Mouse (Mus musculus): ENCODE data around the gene Dusp18. TPM values are rescaled to one million over a fixed set of nuclear protein-coding genes. Genes with fewer than 3 reads are reported as not detected.

Gene Dusp18
- total and polyA plus RNA-seq, 3 experiments, result 29.1 to 47.8 (median 32.6) TPM

- Histone ChIP-seq H3K79me2 (replicated peaks; ENCODE audit: control insufficient read depth, insufficient read depth, low read length) (no peaks in the 10 kb centered on the region), H3K9ac (ENCODE audit: low read depth, low read length) (peak within 1 kb of the TSS; percentile 53), H3K36me3 (ENCODE audit: control insufficient read depth, insufficient read depth, low read length) (no peaks in the 10 kb centered on the region; the same call in 1 of the 2 replicates), H3K4me1 (ENCODE audit: control insufficient read depth, insufficient read depth, low read length) (peaks cover 4% of the 10 kb centered on the region), H3K27ac (peak within 1 kb of the TSS; percentile 75), H3K27me3 (ENCODE audit: control insufficient read depth, insufficient read depth, low read length) (no peaks in the 10 kb centered on the region), H3K4me3 (peak within 1 kb of the TSS; percentile 60)
- DNase-seq, result peak; percentile 92
- intact Hi-C loops (cut with DNase I), result loop anchor here (1.0 kb wide), 1 partner anchor 32 kb away; the partner anchor contains the start of gene Pes1
- no peak for TF ChIP-seq CTCF (IDR thresholded peaks at IDR 0.05)
- TF ChIP-seq POLR2A (IDR thresholded peaks at IDR 0.05; ENCODE audit: insufficient read depth, low read depth, low read length), result peak; percentile 65
- TF ChIP-seq EP300 (IDR thresholded peaks at IDR 0.05; ENCODE audit: insufficient read depth, low read depth, low read length), result peak; percentile 65; the same call in 1 of the 2 replicates
- under 1% methylated on average over 26 of the region's 26 CpGs for WGBS
These were observed 36.6 kb downstream of the Dusp18 start, which contains the start of gene Tcn2 for GRCm38 (mm10) chr11:3931511-3932211. TSS of gene Tcn2 (minus strand) at chr11:3932159.

GRCm38 (mm10) chr11:3933756-3934285 lies 38.8 kb downstream of the Dusp18 start:
- no peaks in the 10 kb centered on the region for H3K79me2 ChIP-seq (replicated peaks; ENCODE audit: control insufficient read depth, insufficient read depth, low read length)
- peaks cover 2% of the 10 kb centered on the region; the same call in 1 of the 2 replicates for H3K27me3 ChIP-seq (ENCODE audit: control insufficient read depth, insufficient read depth, low read length)

DNA sequence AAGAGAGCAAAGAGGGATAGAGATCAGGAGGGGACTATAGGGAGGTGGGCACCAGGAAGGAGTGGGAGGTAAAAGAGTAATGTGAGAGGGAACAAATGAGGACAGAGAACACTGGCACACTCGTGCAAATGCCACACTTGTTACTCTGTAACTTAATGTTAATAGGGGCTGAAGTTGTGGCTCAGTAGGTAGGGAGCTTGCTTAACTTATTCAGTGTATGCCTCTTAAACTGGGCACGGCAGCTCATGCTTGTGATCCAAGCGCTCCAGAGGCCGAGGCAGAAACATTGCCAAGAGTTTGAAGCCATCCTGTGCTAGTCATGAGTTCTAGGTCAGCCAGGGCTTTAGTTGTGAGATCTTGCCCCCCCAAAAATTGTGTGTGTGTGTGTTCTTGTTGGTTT lies 40.1 kb downstream of the Dusp18 start:
- Histone ChIP-seq H3K4me1 (ENCODE audit: control insufficient read depth, insufficient read depth, low read length) (peaks cover 2% of the 10 kb centered on the region), H3K27me3 (ENCODE audit: control insufficient read depth, insufficient read depth, low read length) (peaks cover 2% of the 10 kb centered on the region; the same call in 1 of the 2 replicates)

More at GRCm38 (mm10) chr11:3933756-3934285, 38.8 kb downstream of the Dusp18 start:
- WGBS, result 93% methylated on average over 9 of the region's 9 CpGs
- TF ChIP-seq CTCF (IDR thresholded peaks at IDR 0.05), result no peak
- Histone ChIP-seq H3K4me3 (no peak overlapping the region), H3K36me3 (ENCODE audit: control insufficient read depth, insufficient read depth, low read length) (no peaks in the 10 kb centered on the region), H3K27ac (no peak overlapping the region), H3K4me1 (ENCODE audit: control insufficient read depth, insufficient read depth, low read length) (peaks cover 4% of the 10 kb centered on the region), H3K9ac (ENCODE audit: low read depth, low read length) (no peak overlapping the region)
- no peak for DNase-seq
- intact Hi-C loops (cut with DNase I), result no loop called here

GRCm38 (mm10) chr11:3936318-3936717 lies 41.3 kb downstream of the Dusp18 start:
- Histone ChIP-seq H3K4me3 (no peak overlapping the region), H3K4me1 (ENCODE audit: control insufficient read depth, insufficient read depth, low read length) (peaks cover under 1% of the 10 kb centered on the region), H3K36me3 (ENCODE audit: control insufficient read depth, insufficient read depth, low read length) (no peaks in the 10 kb centered on the region), H3K27ac (no peak overlapping the region), H3K9ac (ENCODE audit: low read depth, low read length) (no peak overlapping the region), H3K79me2 (replicated peaks; ENCODE audit: control insufficient read depth, insufficient read depth, low read length) (no peaks in the 10 kb centered on the region), H3K27me3 (ENCODE audit: control insufficient read depth, insufficient read depth, low read length) (peaks cover 2% of the 10 kb centered on the region; the same call in 1 of the 2 replicates)
- no peak for TF ChIP-seq EP300 (IDR thresholded peaks at IDR 0.05; ENCODE audit: insufficient read depth, low read depth, low read length)
- no peak for TF ChIP-seq POLR2A (IDR thresholded peaks at IDR 0.05; ENCODE audit: insufficient read depth, low read depth, low read length)
- no peak for TF ChIP-seq CTCF (IDR thresholded peaks at IDR 0.05)
- intact Hi-C loops (cut with DNase I), result no loop called here
- no peak for DNase-seq
- WGBS, result 89% methylated on average over 3 of the region's 3 CpGs

More for the DNA sequence above, 40.1 kb downstream of the Dusp18 start:
- H3K9ac ChIP-seq (ENCODE audit: low read depth, low read length), result no peak overlapping the region
- intact Hi-C loops (cut with DNase I), result no loop called here
- no peaks in the 10 kb centered on the region for H3K79me2 ChIP-seq (replicated peaks; ENCODE audit: control insufficient read depth, insufficient read depth, low read length)
- WGBS, result 68% methylated on average over 4 of the region's 4 CpGs
- no peak for DNase-seq
- H3K36me3 ChIP-seq (ENCODE audit: control insufficient read depth, insufficient read depth, low read length), result no peaks in the 10 kb centered on the region
- TF ChIP-seq CTCF (IDR thresholded peaks at IDR 0.05), result no peak
- TF ChIP-seq POLR2A (IDR thresholded peaks at IDR 0.05; ENCODE audit: insufficient read depth, low read depth, low read length), result no peak
- no peak for TF ChIP-seq EP300 (IDR thresholded peaks at IDR 0.05; ENCODE audit: insufficient read depth, low read depth, low read length)
- no peak overlapping the region for H3K27ac ChIP-seq
- no peak overlapping the region for H3K4me3 ChIP-seq

DNA sequence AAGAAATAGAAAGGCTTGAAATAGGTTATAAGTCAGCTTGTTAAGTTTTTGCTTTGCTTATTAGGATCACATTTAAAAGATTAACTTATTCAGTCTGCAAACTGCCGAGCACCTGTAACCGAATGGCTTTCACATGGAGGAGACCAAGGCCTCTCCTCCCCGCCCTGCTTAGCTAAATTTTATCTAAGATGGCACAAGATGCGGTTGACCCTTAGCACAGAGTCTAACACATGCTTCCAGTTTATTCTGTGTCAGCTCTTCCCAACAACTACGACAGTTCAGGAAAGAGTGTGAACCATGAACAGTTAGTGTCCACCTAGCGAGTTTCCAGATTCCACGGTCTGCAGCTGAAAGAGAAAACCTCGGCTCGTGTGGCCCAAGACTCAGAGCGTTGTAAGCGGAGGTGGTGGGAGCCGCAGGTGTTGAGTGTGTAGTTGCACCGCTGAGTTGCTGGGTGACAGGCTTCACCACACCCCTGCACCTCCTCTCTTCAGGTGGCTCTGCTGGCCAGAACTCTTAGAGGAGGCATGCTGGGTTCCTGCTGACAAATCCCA lies 42.4 kb downstream of the Dusp18 start:
- WGBS, result 74% methylated on average over 13 of the region's 13 CpGs
- TF ChIP-seq CTCF (IDR thresholded peaks at IDR 0.05), result no peak
- no peak for TF ChIP-seq POLR2A (IDR thresholded peaks at IDR 0.05; ENCODE audit: insufficient read depth, low read depth, low read length)
- TF ChIP-seq EP300 (IDR thresholded peaks at IDR 0.05; ENCODE audit: insufficient read depth, low read depth, low read length), result no peak

DNA sequence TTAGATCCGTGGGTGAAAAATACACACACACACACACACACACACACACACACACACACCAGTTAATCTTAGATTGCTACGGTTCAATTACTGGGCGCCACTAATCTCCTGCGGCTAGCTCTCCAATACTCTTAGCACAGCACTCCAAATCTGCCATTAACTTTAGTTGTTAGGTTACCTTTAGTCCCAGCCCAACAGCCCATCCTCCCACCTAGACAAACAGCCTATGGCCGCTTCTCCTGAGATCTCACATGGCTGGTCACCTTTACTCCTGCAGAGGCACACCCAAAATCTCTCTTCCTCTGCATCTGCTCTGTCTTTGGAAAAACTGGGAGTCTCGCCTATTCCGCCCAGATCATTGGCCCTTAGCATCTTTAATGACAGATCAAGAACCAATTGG lies 46.3 kb downstream of the Dusp18 start:
- peaks cover 2% of the 10 kb centered on the region; the same call in 1 of the 2 replicates for H3K27me3 ChIP-seq (ENCODE audit: control insufficient read depth, insufficient read depth, low read length)
- no peak overlapping the region for H3K4me3 ChIP-seq
- 80% methylated on average over 7 of the region's 7 CpGs for WGBS
- no peaks in the 10 kb centered on the region for H3K36me3 ChIP-seq (ENCODE audit: control insufficient read depth, insufficient read depth, low read length)
- no peak for TF ChIP-seq POLR2A (IDR thresholded peaks at IDR 0.05; ENCODE audit: insufficient read depth, low read depth, low read length)
- TF ChIP-seq EP300 (IDR thresholded peaks at IDR 0.05; ENCODE audit: insufficient read depth, low read depth, low read length), result no peak
- TF ChIP-seq CTCF (IDR thresholded peaks at IDR 0.05), result no peak
- no peak for DNase-seq
- H3K4me1 ChIP-seq (ENCODE audit: control insufficient read depth, insufficient read depth, low read length), result no peaks in the 10 kb centered on the region
- intact Hi-C loops (cut with DNase I), result no loop called here
- no peak overlapping the region for H3K9ac ChIP-seq (ENCODE audit: low read depth, low read length)
- no peaks in the 10 kb centered on the region for H3K79me2 ChIP-seq (replicated peaks; ENCODE audit: control insufficient read depth, insufficient read depth, low read length)
- H3K27ac ChIP-seq, result no peak overlapping the region

More for the DNA sequence above, 42.4 kb downstream of the Dusp18 start:
- no peak overlapping the region for H3K9ac ChIP-seq (ENCODE audit: low read depth, low read length)
- H3K27me3 ChIP-seq (ENCODE audit: control insufficient read depth, insufficient read depth, low read length), result peaks cover 2% of the 10 kb centered on the region; the same call in 1 of the 2 replicates
- no peak overlapping the region for H3K27ac ChIP-seq
- H3K79me2 ChIP-seq (replicated peaks; ENCODE audit: control insufficient read depth, insufficient read depth, low read length), result no peaks in the 10 kb centered on the region
- no peak for DNase-seq
- H3K36me3 ChIP-seq (ENCODE audit: control insufficient read depth, insufficient read depth, low read length), result no peaks in the 10 kb centered on the region
- intact Hi-C loops (cut with DNase I), result no loop called here
- no peaks in the 10 kb centered on the region for H3K4me1 ChIP-seq (ENCODE audit: control insufficient read depth, insufficient read depth, low read length)
- no peak overlapping the region for H3K4me3 ChIP-seq

All from heart, adult 2 months (tissue).